Mouse (Mus musculus): ENCODE results near the gene Glyctk. TPM values are rescaled to one million over a fixed set of nuclear protein-coding genes. Genes with fewer than 3 reads are reported as not detected.
A peak's percentile ranks its signal among the peaks of the same experiment; 100 is the strongest.
"Not testable (repeated sequence)": the region's sequence is repeated elsewhere in the genome, so short reads cannot be mapped to it uniquely, and the experiment has no call there.

Glyctk gene
- total RNA-seq, 4 experiments from 2014 or later = 1.5 to 2.6 (median 1.9) TPM

DNA sequence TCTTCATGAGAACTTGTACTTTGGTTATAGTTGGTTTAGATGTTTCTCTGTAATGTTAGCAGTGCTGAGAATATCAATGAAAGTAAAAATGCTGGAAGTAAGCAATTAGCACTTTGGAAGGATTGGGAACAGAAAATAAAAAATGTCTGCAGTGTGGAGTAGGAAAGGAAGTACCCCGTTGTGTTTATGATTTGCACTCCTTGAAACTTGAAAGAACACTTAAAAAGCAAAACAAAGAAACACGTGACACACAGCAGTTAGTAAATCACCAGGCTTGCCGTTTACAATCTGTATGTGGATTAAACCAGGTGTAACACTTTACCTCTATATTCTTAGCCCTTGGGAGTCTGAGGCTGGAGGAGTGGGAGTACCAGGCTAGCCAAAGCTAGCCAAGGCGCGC, 18.8 kb upstream of the Glyctk start:
- DNase-seq (ENCODE audit: low spot score) = no peak

DNA sequence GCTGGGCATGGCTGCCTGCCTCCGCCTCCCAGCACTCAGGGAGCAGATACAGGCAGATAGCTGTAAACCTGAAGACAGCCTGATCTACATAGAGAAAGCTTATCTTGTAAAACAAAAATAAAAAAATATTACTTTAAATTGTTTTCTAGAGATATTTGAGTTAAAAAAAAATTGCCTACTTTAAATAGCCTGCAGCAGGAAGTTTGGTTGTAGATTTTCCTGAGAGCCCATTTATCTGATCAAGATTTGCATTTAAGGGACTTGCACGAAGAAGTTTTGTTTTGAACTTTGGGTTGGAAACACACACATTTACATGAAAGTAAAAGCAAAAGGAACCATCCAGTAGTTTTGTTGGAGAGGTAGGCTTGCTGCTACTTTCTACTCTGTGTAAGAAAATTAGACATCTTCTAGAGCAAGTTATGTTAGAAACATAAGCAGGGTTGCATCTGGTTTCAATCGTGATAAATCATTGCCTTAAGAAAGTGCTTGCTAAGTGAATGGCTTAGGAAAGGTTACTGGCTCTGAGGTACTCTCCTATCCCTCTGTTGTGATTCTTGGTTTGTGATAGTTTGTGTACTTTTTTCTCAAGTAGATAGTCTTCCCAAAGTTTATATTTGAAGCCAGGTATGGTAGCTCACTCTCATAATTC, 17.7 kb upstream of the Glyctk start:
- DNase-seq (ENCODE audit: low spot score) = no peak

DNA sequence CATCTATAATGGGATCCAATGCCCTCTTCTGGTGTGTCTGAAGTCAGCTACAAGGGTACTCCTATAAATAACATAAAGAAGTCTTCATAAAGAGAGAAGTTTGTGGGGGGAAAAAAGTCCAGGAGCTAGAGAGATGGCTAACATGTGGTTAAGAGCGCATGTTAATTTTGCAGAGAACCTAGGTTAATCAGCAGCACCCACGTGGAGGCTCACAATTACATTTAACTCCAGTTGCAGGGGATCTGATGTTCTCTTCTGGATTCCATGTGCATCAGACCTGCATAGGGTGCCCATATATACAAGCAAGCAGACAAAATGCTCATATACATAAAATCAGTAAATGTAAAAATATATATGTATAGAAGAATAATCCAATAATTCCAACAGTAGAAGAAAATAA, 15.4 kb upstream of the Glyctk start:
- no peak for DNase-seq (ENCODE audit: low spot score)

DNA sequence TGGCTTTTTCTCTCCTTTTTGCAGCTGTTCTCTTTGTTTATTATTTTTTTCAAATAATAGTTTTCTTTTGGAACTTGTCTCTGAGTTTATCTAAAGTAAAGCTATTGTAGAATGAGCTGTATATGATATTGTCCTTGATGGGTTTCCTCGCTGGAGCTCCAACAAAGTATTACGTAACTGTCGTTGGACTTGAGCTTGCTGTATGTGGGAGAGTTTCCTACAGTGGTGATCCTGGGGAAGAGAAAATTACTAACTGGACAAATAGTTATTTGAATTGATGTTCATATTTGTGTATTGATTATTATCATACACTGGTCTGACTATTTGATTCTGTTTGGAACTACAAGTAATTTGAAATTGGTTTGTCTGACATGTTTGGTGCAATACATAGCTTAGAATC, 14.6 kb upstream of the Glyctk start:
- DNase-seq (ENCODE audit: low spot score) = no peak

DNA sequence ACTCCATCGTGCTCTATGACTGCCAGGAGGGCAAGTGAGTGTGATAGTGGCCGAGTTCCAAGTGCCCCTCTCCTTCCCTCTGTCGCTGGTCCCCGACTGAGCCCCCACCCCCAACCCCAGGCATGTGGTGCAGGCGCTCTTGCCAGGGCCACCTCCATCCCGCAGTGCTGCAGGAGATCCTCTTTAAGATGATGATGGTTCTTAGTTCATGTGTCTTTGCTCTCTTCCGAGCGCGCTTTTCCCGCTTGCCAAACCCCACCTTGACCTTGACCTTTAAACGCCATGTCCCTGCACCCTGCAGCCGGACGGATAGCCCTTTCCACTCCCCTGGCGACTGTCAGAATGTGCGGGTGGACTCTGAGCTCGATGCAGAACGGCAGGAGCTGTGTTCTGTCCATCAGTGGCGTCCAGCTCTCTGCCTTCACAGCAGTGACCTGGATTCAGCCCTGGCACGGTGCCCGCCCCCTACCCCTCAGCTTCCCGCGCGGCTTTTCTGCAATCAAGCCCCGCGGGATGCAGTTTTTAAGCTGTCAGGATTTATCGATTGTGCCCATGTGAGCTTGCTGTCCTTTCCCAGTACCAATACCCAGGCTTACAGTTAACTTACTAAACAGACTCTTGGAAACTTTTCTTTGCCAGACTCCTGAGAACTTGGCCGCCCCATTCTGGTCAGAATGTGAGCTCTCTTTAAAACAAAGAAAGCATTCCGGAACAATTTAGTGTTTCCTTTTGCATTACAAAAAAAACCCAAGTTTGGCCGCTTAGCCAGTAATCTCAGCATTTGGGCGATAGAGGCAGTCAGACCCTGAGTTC, 13.6 kb upstream of the Glyctk start:
- peak; percentile 62 for DNase-seq (ENCODE audit: low spot score)

DNA sequence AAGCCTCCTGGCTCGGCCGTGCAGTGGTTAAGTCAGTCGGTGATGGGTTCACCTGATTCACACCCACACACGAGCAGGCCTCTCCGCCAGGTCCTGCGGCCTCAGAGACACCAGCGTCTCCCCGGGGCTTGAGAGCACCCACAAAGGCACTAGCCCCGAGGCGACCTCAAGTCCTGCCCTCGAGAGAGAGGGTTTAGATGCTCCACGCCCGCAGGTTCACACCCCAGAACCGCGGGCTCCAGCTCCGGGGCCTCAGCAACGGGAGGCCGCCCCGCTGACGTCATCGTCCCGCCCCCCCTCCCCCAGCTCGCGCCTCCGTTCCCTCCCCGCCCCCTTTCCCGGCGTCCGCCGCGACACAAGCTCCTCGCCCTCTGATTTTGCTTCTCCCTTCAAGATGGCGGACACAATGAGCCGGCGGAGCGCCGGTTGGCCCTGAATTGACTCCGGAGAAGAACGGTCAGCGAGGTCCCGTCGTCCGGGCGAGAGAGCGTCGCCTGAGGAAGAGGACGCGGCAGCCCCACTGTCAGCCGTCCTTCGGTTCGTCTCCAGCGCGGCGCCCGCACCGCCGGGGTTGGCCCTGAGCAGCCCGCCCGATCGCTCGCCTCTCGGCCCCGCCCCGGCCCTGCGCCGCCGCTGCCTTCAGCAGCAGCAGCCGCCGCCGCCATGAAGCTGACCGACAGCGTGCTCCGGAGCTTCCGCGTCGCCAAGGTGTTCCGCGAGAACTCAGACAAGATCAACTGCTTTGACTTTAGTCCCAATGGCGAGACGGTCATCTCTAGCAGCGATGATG, 12.8 kb upstream of the Glyctk start, which contains the start of gene Wdr82:
Gene Wdr82 (plus strand): TSS at position 373 of the 790 bp plus-strand sequence.
- peak; percentile 89 for DNase-seq (ENCODE audit: low spot score)

DNA sequence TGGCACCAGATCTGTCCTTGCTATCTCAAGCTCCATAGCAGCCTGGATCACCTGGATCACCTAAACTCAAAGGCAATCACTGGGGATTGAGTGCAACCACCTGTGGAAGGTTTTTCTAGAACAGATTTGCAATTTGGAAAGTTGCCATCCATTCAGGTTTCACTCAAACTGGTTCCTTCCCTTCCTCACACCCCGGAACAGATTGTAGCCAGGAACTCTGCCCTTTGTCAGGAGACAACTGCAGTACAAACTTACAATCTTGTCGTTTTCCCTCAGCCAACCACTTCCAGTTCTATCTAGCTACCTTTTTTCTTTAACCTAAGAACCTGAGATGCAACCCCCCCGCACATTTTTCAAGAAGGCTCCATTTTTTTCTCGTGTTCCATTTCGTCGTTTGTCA, 12.0 kb upstream of the Glyctk start:
- no peak for DNase-seq (ENCODE audit: low spot score)

DNA sequence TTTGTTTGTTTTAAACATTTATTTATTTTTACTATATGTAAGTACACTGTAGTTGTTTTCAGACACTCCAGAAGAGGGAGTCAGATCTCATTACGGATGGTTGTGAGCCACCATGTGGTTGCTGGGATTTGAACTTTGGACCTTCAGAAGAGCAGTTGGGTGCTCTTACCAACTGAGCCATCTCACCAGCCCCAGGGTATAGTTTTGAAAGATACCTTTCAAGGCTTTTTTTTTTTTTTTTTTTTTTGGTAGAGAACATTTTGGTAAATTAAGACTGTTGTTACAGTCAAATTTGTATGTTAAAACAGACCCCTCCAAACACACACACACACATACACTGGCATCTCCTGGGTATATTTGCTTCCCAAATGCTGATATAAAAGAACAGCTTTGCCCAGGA, 11.1 kb upstream of the Glyctk start:
- not testable (repeated sequence) for DNase-seq (ENCODE audit: low spot score)

DNA sequence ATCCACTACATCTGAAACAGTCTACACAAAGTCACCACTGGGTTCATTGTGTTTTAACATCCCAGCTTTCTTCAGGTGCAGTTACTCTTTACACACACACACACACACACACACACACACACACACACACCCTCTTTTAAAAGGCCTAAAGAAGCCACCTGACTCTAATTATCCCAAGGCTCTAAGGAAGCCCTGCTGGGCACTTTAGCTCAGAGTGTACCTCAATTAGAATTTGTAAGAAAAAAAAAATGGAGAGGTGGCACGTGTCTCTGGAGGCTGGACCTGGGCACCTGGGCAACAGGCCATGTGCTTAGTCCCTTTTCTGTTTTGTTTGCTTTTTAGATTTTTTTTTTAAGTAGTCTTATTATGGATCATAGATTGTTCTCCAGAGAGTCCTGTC, 9.8 kb upstream of the Glyctk start:
- no peak for DNase-seq (ENCODE audit: low spot score)

DNA sequence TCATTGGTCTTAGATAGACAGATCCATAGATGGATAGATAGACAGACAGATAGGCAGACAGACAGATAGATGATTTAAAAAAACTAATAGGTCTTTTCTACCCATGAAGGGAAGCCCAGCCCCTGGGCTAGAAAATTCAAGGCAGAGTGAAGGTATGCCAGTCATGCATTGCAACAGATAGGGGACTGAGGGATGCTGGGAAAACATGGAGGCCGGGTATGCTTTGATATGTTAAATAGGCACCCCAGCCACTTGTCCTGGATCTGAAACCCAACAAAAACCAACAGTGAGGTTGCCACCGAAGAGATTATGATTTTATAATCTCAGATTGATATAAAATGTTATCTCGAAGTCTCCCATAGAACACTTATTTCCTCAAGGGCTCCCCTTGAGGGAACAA, 9.3 kb upstream of the Glyctk start:
- DNase-seq (ENCODE audit: low spot score) = no peak

DNA sequence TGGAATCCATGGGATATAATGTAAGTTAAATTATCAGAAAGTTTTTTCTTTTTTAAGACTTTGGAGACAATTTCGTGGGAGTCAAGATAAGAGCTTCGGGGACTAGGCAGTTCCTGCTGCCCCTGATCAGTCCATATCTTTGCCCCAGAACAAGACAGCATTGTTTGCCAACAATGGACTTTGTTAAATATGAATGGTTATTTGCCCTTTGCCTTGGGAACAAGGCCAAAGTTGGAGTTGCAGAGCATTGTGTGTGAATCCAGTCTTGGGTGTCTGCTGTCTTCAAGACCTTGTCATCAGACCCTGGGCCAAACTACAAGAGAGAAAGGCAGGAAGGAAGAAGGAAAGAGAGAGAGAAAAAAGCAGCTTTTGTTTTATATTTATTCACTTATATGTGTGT, 8.8 kb upstream of the Glyctk start:
- no peak for DNase-seq (ENCODE audit: low spot score)

DNA sequence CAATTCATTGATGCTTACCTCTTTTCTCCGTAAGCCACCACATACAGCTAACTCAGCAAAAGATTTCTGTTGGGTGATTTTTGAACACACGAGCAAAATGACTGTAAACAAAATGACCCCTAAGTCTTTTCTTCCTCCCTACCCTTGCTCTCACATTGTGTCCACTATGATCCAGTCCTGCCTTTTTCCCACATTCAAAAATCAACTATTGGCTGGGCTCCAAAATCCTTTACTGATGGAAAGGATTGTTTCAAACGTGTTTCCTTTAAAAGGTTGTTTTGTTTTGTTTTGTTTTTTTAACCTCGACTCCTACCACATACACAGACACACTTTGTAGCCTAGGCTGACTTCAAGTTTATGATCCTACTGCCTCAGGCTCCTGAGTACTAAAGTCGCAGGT, 2.5 kb upstream of the Glyctk start:
- DNase-seq (ENCODE audit: low spot score) = no peak

DNA sequence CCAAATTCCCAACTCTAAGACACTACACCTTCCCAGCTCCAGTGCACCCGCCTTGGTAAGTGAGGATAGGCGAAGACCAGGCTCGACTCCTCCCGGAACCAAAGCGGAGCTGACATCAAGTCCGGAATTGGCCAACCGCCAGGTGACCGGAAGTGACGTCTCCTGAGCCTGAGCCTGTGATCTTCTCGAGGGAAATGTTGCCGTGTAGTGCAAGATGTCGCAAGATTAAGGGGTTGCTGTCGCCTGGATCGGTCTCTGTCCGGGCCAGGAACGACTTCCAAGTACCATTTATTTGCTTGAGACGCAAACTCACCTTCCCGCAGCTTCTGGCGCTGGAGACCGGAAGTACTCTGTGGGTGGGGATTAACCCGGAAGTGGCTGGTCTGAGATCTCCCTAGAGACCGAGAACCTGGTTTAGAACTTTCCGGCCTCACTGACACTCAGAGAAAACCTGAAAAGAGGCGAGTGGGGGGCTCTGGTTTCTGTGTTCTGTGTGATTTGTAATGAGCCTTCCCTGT, 1.9 kb upstream of the Glyctk start:
- peak; percentile 97 for DNase-seq (ENCODE audit: low spot score)

DNA sequence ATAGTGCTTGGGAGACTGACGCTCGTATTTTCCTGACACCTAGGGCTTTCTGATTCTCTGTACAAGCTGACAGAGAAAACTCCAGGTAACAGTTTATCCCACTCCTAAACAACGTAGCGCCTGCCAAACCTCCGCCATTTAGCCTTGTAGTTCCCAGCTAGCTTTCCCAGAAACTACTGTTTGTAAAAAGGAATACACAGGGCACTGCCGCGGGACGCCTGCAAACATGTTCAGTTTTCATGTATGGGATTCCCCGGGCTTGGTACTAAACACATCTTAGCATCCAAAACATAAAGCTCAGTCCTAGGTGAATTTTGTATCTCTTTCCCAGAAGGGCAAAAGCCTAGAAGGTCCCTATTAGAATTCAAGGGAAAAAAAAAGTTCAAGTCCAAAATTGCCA, 1.3 kb upstream of the Glyctk start:
- no peak for DNase-seq (ENCODE audit: low spot score)

DNA sequence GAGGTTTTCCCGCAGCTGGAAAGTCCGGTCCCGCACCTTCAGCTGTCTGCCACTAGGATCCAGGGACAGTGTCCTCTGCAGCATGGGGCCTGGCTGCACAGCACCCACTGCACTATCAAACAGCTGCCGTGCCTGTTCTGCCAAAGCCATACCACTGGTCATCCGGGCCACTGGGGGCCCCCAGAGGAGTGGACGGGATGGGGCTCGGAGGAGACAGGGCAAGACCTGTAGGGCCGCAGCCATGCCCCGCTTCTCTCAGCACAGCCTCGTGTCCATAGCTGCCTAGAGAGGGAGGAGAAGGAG, 364 bp downstream of the Glyctk start:
- no peak for DNase-seq (ENCODE audit: low spot score)

DNA sequence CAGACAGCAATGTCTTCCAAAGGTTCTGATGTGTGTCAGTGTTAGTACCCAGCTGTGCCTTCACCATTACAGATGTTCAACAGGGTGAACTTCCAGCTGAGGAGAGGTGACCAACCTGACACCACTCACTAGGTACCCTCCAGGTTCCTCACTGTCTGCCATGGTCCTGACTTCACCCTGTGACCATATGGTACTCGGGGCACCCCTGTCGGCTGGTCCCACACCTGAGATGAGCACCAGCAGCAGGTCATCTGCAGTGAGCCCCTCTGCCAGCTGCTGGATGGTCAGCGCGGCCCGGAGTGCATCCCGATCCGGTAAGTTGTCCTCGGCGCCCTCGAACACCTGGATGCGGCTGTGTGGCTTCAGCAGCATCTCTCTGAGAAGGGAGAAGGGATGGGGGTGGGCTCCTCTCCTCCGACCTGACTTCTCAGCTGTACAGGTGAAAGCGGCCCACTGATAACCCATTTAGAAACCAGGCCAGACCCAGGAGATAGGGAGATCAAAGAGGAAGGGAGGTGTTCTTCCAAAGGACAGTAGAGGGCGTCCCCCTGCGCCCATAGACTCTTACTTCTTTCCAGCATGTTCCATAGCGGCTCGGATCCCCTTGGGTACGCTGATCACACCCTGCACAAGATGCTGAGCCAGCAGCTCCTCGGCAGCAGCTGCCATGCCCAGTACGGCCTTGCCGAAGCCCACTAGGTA, 866 bp downstream of the Glyctk start:
- DNase-seq (ENCODE audit: low spot score) = no peak

DNA sequence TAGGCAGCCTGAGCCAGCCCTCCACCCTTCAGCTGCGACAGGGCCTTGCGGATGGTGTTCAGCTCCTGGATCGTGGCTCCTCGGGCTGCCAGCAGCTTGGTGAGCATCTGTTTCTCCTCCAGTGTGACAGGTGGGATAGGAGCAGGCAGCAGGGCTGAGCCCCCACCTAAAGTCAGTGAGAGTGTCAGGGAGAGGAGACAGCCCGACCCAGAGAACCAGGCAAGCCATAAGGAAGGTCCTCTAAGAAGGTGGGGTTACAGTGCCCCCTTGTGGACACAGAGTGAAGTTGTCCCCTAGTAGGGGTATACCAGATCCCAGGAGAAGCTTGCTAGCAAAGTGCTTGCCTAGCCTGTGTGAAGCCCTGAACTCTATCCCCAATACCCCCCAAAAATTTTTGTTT, 1.5 kb downstream of the Glyctk start:
- DNase-seq (ENCODE audit: low spot score) = peak; percentile 38

DNA sequence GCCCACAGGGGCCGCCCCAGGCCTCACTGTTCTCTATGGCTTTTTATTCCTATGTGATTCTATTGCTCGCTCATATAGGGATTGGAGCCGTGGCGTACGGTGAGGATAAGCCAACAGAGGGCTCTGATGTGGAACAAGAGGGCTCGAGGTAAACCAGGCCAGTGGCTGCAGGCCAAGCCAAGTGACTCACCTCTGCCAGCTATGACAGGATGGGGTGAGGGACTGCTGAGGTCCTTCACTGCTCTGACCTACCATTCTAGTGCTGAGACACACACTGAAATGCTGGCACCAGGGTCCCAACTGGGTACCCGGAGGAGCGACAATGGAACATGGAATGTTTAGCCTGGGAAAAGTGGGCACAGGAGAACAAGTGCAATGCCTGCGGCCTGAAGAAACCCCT, 3.8 kb downstream of the Glyctk start:
- DNase-seq (ENCODE audit: low spot score) = no peak

DNA sequence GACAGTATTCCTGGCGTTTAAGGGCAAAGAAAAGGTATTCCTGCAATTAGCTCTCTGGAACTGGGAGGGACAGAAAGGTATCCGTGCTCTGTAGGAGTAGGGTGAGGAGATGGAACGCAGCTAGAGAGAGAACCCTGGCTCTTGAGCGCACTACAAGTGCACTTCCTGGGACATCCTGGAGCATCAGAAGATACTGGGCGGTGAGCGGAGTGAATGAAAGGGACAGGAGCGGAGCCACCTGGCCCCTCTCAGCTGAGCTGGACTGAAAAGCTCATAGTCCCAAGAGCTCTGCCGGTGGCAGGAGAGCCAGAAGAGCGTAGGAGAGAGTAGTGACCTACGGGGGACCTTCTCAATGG, 8.6 kb downstream of the Glyctk start:
- DNase-seq (ENCODE audit: low spot score) = no peak

DNA sequence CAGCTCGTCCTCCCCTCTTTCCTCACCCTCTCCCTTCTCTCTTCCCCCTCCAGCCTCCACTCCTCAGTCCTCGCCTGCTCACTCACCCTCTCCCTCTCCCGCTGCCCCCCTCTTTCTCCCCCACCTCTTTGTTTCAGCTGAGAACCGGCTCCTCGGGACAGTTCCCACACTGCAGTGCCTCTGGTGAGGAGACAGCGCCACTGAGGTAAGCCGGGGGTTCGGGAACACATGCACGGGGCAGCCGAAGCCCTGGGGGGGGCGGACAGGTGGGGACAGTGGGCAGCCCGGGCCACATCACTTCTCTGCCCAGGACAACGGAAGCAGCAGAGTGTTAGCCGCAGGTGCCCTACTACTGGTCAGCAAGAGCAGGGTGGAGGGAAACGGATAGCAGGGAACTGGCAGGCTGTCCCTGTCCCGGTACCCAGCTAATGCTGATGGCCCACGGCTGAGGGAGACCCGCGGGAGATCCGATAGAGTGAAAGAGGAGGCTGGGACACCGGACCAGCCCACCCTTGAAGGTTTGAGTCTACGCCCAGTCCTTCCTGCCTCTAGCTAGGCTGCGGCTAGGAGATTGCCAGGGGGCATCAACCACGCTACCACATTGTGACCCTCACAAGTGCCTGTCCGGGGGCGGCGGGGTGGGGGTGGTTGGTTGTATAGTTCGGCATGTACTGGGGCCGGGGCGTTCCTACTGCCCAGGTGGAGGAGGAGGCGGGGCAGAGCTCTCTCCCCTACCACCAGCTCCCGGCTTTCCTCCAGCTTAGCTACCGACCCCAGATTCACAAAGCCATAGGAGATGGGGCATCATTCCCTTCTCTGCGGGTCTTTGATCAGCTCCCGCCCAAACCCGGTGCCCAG, 9.2 kb downstream of the Glyctk start:
- no peak for DNase-seq (ENCODE audit: low spot score)

DNA sequence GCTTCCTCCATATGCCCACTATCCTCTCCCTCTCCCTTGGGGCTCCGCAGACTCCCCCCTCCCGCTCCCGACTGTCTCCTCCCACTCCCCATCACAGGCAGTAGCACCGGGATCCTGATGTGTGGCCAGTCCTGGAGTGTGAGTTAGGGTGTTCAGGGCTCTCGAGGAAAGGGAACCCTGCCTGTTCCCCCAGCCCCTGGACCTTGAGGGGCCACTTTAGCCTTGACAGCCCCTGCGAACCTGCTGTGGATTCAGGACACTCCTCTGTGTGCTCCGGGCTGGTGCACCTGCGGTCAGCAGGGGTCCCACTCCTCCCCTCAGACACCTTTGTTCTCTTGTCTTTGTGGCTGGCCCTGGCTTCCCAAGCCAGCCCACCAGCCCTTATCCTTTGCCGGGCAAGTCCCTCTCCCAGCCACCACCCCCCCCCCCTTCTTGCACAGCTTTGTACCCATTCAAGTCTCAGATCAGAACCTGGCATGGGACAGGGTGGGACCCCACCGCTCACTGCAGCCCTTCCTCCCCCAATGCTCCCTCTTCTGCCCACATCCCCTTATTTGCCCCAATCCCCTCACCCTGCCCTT, 10.0 kb downstream of the Glyctk start:
- DNase-seq (ENCODE audit: low spot score) = no peak
